Mouse (Mus musculus): ENCODE data around the gene Sipa1. TPM values are rescaled to one million over a fixed set of nuclear protein-coding genes. Genes with fewer than 3 reads are reported as not detected.
A peak's percentile ranks its signal among the peaks of the same experiment; 100 is the strongest.

The Sipa1 gene
- polyA plus RNA-seq, 1 experiment from 2014 or later = 11.5 TPM

GRCm38 (mm10) chr19:5668372-5668771 is 4.9 kb upstream of the Sipa1 start:
- 95% methylated on average over 4 of the region's 4 CpGs for WGBS
- peaks cover 4% of the 10 kb centered on the region for H3K4me1 ChIP-seq (ENCODE audit: control insufficient read depth, insufficient read depth, low read length)
- H3K4me3 ChIP-seq (replicated peaks; ENCODE audit: low read depth, low read length) = no peak overlapping the region
- no peak for DNase-seq
- no peak overlapping the region for H3K9ac ChIP-seq (replicated peaks; ENCODE audit: low read length)
- H3K36me3 ChIP-seq (ENCODE audit: control insufficient read depth, insufficient read depth, low read length) = peaks cover 88% of the 10 kb centered on the region
- H3K4me2 ChIP-seq (ENCODE audit: low read length) = no peak overlapping the region
- H3K9me3 ChIP-seq (ENCODE audit: control insufficient read depth, low read length) = no peaks in the 10 kb centered on the region
- no peak for ATAC-seq (ENCODE audit: low FRiP score, low TSS enrichment)
- H3K27ac ChIP-seq (replicated peaks; ENCODE audit: low read depth, low read length) = no peak overlapping the region
- H3K27me3 ChIP-seq (ENCODE audit: control insufficient read depth, insufficient read depth, low read length) = no peaks in the 10 kb centered on the region

- Histone ChIP-seq H3K9me3 (ENCODE audit: control insufficient read depth, low read length) (no peaks in the 10 kb centered on the region), H3K36me3 (ENCODE audit: control insufficient read depth, insufficient read depth, low read length) (peaks cover 68% of the 10 kb centered on the region), H3K4me1 (ENCODE audit: control insufficient read depth, insufficient read depth, low read length) (peaks cover 4% of the 10 kb centered on the region), H3K9ac (replicated peaks; ENCODE audit: low read length) (no peak overlapping the region), H3K27me3 (ENCODE audit: control insufficient read depth, insufficient read depth, low read length) (no peaks in the 10 kb centered on the region), H3K4me3 (replicated peaks; ENCODE audit: low read depth, low read length) (no peak overlapping the region), H3K27ac (replicated peaks; ENCODE audit: low read depth, low read length) (no peak overlapping the region), H3K4me2 (ENCODE audit: low read length) (no peak overlapping the region)
- ATAC-seq (ENCODE audit: low FRiP score, low TSS enrichment) = no peak
- WGBS = 93% methylated on average over 18 of the region's 18 CpGs
- DNase-seq = no peak
These were observed 2.9 kb upstream of the Sipa1 start for GRCm38 (mm10) chr19:5666386-5666785.

DNA sequence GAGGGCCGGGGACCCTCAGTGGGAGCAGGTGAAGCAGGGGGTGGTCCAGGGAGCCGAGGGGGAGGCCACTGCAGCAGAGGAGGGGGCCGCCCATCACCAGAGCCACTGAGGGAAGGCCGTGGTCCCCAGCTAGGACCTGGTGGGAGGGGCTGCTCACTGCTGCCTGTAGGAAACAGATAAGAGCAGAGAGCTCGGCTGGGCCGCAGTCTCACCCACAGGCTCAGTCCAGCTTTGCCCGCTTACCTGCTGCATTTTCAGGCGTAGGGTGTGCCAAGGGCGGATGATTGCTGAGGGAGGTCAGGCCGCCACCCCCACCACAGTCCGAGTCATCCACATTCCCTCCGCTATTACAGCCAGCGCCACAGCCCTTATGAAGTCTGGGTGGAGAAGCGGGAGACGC is 2.0 kb upstream of the Sipa1 start:
- no peak for ATAC-seq (ENCODE audit: low FRiP score, low TSS enrichment)
- no peak overlapping the region for H3K4me3 ChIP-seq (replicated peaks; ENCODE audit: low read depth, low read length)
- H3K27me3 ChIP-seq (ENCODE audit: control insufficient read depth, insufficient read depth, low read length) = no peaks in the 10 kb centered on the region
- no peak overlapping the region for H3K27ac ChIP-seq (replicated peaks; ENCODE audit: low read depth, low read length)
- no peak overlapping the region for H3K4me2 ChIP-seq (ENCODE audit: low read length)
- H3K9ac ChIP-seq (replicated peaks; ENCODE audit: low read length) = no peak overlapping the region
- peaks cover 4% of the 10 kb centered on the region for H3K4me1 ChIP-seq (ENCODE audit: control insufficient read depth, insufficient read depth, low read length)
- WGBS = 90% methylated on average over 15 of the region's 15 CpGs
- no peaks in the 10 kb centered on the region for H3K9me3 ChIP-seq (ENCODE audit: control insufficient read depth, low read length)
- no peak for DNase-seq
- H3K36me3 ChIP-seq (ENCODE audit: control insufficient read depth, insufficient read depth, low read length) = peaks cover 59% of the 10 kb centered on the region

DNA sequence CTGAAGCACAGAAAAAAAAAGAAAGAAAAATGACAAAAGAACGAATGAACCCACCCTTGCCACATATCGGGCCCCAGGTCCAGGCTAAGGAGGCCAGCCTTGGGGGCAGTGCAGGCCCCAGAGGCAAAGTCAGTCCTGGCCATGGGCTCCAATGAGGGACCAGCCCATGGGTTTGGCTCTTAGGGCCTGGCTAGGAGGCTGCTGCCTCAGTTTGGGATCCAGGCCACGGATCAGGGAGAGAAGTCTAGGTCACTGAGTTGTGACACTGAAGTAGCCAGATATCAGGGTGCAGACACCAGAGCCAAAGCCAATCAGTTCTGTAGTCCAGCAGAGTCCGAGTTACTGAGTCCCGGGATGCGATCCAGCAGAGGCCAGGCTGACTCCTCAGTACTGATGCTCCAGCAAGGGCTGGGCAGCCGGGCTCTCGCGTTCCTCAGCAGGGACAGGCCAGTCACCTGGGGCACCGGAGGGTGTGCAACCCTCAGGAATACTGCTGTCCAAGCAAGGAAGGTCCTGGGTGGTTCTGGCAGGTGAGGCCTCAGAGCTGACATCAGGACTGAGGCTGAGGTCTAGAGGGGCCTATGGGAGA is 1.3 kb upstream of the Sipa1 start:
- Histone ChIP-seq H3K36me3 (ENCODE audit: control insufficient read depth, insufficient read depth, low read length) (peaks cover 52% of the 10 kb centered on the region), H3K4me1 (ENCODE audit: control insufficient read depth, insufficient read depth, low read length) (peaks cover 4% of the 10 kb centered on the region), H3K4me2 (ENCODE audit: low read length) (no peak overlapping the region), H3K9ac (replicated peaks; ENCODE audit: low read length) (no peak overlapping the region), H3K27me3 (ENCODE audit: control insufficient read depth, insufficient read depth, low read length) (no peaks in the 10 kb centered on the region), H3K9me3 (ENCODE audit: control insufficient read depth, low read length) (no peaks in the 10 kb centered on the region), H3K27ac (replicated peaks; ENCODE audit: low read depth, low read length) (no peak overlapping the region), H3K4me3 (replicated peaks; ENCODE audit: low read depth, low read length) (no peak overlapping the region)
- ATAC-seq (ENCODE audit: low FRiP score, low TSS enrichment) = no peak
- 95% methylated on average over 10 of the region's 10 CpGs for WGBS
- DNase-seq = no peak

- no peak overlapping the region for H3K27ac ChIP-seq (replicated peaks; ENCODE audit: low read depth, low read length)
- 81% methylated on average over 8 of the region's 8 CpGs for WGBS
- ATAC-seq (ENCODE audit: low FRiP score, low TSS enrichment) = no peak
- H3K27me3 ChIP-seq (ENCODE audit: control insufficient read depth, insufficient read depth, low read length) = no peaks in the 10 kb centered on the region
- H3K36me3 ChIP-seq (ENCODE audit: control insufficient read depth, insufficient read depth, low read length) = peaks cover 29% of the 10 kb centered on the region
- no peak for DNase-seq
- H3K4me1 ChIP-seq (ENCODE audit: control insufficient read depth, insufficient read depth, low read length) = peaks cover 4% of the 10 kb centered on the region
- H3K9me3 ChIP-seq (ENCODE audit: control insufficient read depth, low read length) = no peaks in the 10 kb centered on the region
- H3K4me3 ChIP-seq (replicated peaks; ENCODE audit: low read depth, low read length) = no peak overlapping the region
- H3K4me2 ChIP-seq (ENCODE audit: low read length) = peak overlapping the region; percentile 53
- H3K9ac ChIP-seq (replicated peaks; ENCODE audit: low read length) = peak overlapping the region; percentile 29; the same call in 1 of the 2 replicates
These were observed 1.2 kb downstream of the Sipa1 start for GRCm38 (mm10) chr19:5662310-5662709.

DNA sequence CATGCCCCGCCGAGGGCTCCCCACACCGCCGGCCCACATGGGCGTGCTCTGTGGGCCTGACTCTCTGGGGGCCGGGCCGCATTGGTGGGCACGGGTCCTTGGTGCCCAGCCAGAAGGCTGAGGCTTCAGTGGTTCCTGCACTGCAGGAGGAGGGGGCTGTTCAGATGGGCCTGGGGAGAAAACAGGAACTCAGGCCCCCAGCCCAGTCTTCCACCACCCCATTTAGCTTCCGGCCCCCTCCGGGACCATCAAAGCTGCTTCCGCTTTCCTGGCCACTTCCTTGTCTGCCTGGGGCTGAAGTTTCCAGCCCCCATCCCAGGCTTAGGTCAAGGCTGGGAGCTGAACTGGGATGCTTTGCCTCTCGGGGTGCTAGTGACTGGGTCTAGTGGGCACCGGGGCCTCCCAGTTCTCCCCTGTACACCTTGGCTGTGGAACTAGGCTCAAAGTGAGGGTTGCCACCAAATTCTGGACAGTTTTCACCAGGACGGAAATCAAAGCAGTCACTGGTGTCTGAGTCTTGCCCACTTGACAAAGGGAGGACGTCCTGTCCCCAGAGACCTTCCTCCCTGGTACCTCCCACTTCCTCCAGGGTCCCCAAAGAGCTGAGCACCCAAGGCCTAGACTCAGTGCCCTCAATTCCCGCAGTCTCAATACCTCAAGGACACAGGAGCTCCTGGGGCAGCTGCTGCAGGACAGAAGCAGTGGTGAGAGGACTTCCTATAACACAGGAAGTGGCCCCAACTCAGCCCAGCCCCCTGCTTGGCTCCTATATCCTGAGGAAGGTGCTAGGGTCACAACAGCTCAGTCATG is 2.4 kb downstream of the Sipa1 start:
- peaks cover 4% of the 10 kb centered on the region for H3K4me1 ChIP-seq (ENCODE audit: control insufficient read depth, insufficient read depth, low read length)
- H3K4me2 ChIP-seq (ENCODE audit: low read length) = no peak overlapping the region
- H3K9ac ChIP-seq (replicated peaks; ENCODE audit: low read length) = no peak overlapping the region
- no peaks in the 10 kb centered on the region for H3K9me3 ChIP-seq (ENCODE audit: control insufficient read depth, low read length)
- no peak overlapping the region for H3K4me3 ChIP-seq (replicated peaks; ENCODE audit: low read depth, low read length)
- no peaks in the 10 kb centered on the region for H3K27me3 ChIP-seq (ENCODE audit: control insufficient read depth, insufficient read depth, low read length)
- peaks cover 17% of the 10 kb centered on the region for H3K36me3 ChIP-seq (ENCODE audit: control insufficient read depth, insufficient read depth, low read length)
- ATAC-seq (ENCODE audit: low FRiP score, low TSS enrichment) = no peak
- DNase-seq = no peak
- 91% methylated on average over 16 of the region's 16 CpGs for WGBS
- no peak overlapping the region for H3K27ac ChIP-seq (replicated peaks; ENCODE audit: low read depth, low read length)

DNA sequence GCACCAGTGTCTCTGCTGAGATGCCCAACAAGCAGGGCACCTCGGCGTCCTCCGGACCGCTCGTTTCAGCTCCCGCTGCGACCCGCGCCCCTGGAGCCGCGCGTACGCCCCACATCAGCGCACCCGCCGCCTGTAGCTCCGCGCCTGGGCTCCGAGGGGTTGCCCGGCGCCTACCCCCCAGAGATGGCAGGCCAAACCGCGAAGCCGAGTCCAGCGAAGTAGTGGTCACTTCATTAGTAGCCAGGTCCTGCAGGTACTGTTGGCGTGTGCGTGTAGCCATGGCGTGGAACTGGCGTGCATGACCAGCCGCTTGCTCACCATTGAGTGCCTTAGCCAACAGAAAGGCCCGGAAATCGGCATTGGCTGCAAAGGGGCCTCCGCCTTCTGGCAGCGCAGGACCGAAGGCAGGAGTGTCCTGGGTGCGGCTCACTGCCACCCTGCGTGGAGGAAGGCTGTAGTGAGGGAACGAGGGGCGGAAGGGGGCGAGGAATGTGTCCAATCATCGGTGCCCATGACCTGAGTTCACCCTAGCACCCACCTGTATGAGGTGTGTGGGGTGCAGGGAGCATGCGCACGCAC is 8.7 kb downstream of the Sipa1 start:
- 6% methylated on average over 43 of the region's 43 CpGs for WGBS
- DNase-seq (peak; percentile 33), ATAC-seq (ENCODE audit: low FRiP score, low TSS enrichment) (0 out of 2 replicates have a peak, but pooled peaks have one; percentile 6)
- Histone ChIP-seq H3K27me3 (ENCODE audit: control insufficient read depth, insufficient read depth, low read length) (peaks cover 28% of the 10 kb centered on the region), H3K4me2 (ENCODE audit: low read length) (peak overlapping the region; percentile 65), H3K4me1 (ENCODE audit: control insufficient read depth, insufficient read depth, low read length) (peaks cover 10% of the 10 kb centered on the region), H3K4me3 (replicated peaks; ENCODE audit: low read depth, low read length) (peak overlapping the region; percentile 36), H3K9ac (replicated peaks; ENCODE audit: low read length) (peak overlapping the region; percentile 44), H3K27ac (replicated peaks; ENCODE audit: low read depth, low read length) (no peak overlapping the region), H3K36me3 (ENCODE audit: control insufficient read depth, insufficient read depth, low read length) (0 out of 2 replicates have a peak, but pooled peaks cover 5% of the 10 kb centered on the region), H3K9me3 (ENCODE audit: control insufficient read depth, low read length) (no peaks in the 10 kb centered on the region)

DNA sequence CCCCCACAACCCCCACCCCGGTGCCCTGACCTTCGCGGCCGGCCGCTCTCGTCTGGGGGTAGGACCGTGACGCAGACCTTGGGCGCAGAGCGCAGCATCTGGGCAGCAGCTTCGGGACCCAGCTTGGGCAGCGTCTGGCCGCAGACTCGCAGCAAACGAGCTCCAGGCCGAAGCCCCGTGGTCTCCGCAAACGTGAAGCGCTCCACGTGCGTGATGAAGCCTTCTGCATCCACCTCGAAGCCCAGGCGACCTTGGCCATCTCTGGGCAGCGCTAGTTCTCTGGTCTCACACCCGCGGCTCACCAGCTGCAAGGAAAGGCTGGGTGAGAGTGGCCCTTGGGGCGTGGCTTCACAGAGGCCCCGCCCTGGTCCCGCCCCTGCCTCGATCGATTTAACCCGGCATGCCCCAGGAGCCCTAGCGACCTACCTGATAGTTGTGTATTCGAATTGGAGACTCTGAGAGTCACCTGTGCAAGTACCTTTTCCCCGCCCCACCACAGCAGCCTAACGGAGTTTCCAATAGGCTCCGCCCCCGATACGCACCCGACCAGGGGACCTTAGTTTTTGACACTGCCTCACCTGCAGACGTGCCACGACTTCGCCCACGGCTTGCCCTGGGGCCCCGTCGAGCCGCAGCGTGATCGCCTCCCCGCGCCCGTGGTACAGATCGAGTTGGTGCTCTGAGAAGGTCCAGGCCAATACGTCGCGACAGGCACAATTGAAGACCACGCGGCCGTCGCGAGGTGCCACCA is 9.4 kb downstream of the Sipa1 start:
- Histone ChIP-seq H3K9me3 (ENCODE audit: control insufficient read depth, low read length) (no peaks in the 10 kb centered on the region), H3K9ac (replicated peaks; ENCODE audit: low read length) (peak overlapping the region; percentile 44), H3K36me3 (ENCODE audit: control insufficient read depth, insufficient read depth, low read length) (0 out of 2 replicates have a peak, but pooled peaks cover 5% of the 10 kb centered on the region), H3K27ac (replicated peaks; ENCODE audit: low read depth, low read length) (no peak overlapping the region), H3K4me3 (replicated peaks; ENCODE audit: low read depth, low read length) (peak overlapping the region; percentile 36), H3K27me3 (ENCODE audit: control insufficient read depth, insufficient read depth, low read length) (peaks cover 28% of the 10 kb centered on the region), H3K4me2 (ENCODE audit: low read length) (peak overlapping the region; percentile 65), H3K4me1 (ENCODE audit: control insufficient read depth, insufficient read depth, low read length) (peaks cover 10% of the 10 kb centered on the region)
- DNase-seq (peak; percentile 68), ATAC-seq (ENCODE audit: low FRiP score, low TSS enrichment) (peak; percentile 66; the same call in 1 of the 2 replicates)
- 3% methylated on average over 62 of the region's 62 CpGs for WGBS
